Mouse (Mus musculus) hindbrain, embryonic 11.5 days (tissue): ENCODE results near the gene Abtb2. TPM values are rescaled to one million over a fixed set of nuclear protein-coding genes. Genes with fewer than 3 reads are reported as not detected.

ENCODE experiments used
- ATAC-seq: fragments of 200-750 bp; cut with Nextera tagmentation; 2 replicates; pipeline ENCODE4 v1.8.0; 2017; ENCODE audit warnings: mild to moderate bottlenecking, moderate TSS enrichment, moderate library complexity; ENCODE audit not compliant: low FRiP score
- DNase-seq: peaks from one replicate; pipeline ENCODE4 v3.0.0-alpha.2; 2015; ENCODE audit warnings: low spot score
- H3K27ac ChIP-seq: fragments of 300-500 bp; sonication (generic); 2 replicates; pipeline ENCODE4 v1.5.1; 2014; ENCODE audit warnings: mild to moderate bottlenecking, low read depth, low read length
- H3K27me3 ChIP-seq: fragments of 300-500 bp; sonication (generic); 2 replicates; pipeline ENCODE4 v1.6.1; 2014; ENCODE audit warnings: mild to moderate bottlenecking, low read length, moderate library complexity, mixed read lengths; ENCODE audit not compliant: control insufficient read depth, insufficient read depth
- H3K36me3 ChIP-seq: fragments of 300-500 bp; sonication (generic); 2 replicates; pipeline ENCODE4 v1.6.1; 2014; ENCODE audit warnings: mild to moderate bottlenecking, low read length, moderate library complexity, mixed read lengths; ENCODE audit not compliant: control insufficient read depth, insufficient read depth
- H3K4me1 ChIP-seq: fragments of 300-500 bp; sonication (generic); replicated peaks from 2 replicates; pipeline ENCODE4 v1.6.1; 2014; ENCODE audit warnings: low read length, mixed read lengths; ENCODE audit not compliant: control insufficient read depth, insufficient read depth
- H3K4me2 ChIP-seq: fragments of 300-500 bp; sonication (generic); replicated peaks from 2 replicates; pipeline ENCODE4 v1.6.1; 2014; ENCODE audit warnings: mild to moderate bottlenecking, low read depth, low read length
- H3K4me3 ChIP-seq: fragments of 300-500 bp; sonication (generic); 2 replicates; pipeline ENCODE4 v1.5.1; 2014; ENCODE audit warnings: low read depth, low read length
- H3K9ac ChIP-seq: fragments of 300-500 bp; sonication (generic); 2 replicates; pipeline ENCODE4 v1.6.1; 2014; ENCODE audit warnings: low read depth, low read length
- H3K9me3 ChIP-seq: fragments of 300-500 bp; sonication (generic); 2 replicates; pipeline ENCODE4 v1.6.1; 2016; ENCODE audit warnings: low read length; ENCODE audit not compliant: control insufficient read depth
- WGBS: fragments of 180-500 bp; shearing (Covaris S2); extraction: QIAGEN DNeasy Blood & Tissue Kit; methylation state at CpG from one replicate; pipeline ENCODE4 v1.1.7; 2014; 5-methylcytosine and 5-hydroxymethylcytosine counted together
- polyA plus RNA-seq: library from polyadenylated mRNA; unstranded; fragments of >200 nt; fragmentation: Nextera tagmentation; extraction: Ambion mirVana; gene quantifications from 2 replicates; pipeline ENCODE4 v1.2.1, GENCODE M21; 2014

The Abtb2 gene
- polyA plus RNA-seq, 1 experiment from 2014 or later = 14.6 TPM

DNA sequence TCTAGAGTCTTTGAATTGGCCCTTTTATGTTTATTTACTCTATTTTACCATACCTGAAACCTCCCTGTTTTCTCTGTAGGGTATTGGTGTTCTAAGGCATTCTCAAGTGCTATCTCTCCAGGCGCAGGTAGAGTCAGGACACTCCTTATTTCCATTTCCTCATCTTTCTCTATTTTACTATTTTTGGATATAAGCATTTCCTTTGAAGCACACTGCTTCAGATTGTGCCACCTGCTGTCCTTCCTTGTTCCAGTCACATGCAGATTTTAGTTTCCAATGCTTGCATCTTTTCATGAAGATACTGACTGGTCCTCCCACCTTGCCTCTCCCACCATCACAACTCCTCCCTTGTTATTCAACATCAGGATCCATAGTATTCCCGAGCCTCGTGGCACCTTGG is 47.8 kb downstream of the Abtb2 start:
- WGBS = 68% methylated on average over 3 of the region's 3 CpGs
- no peaks in the 10 kb centered on the region for H3K9me3 ChIP-seq
- DNase-seq (no peak), ATAC-seq (no peak)
- no peaks in the 10 kb centered on the region for H3K27me3 ChIP-seq
- H3K4me3 ChIP-seq = no peak overlapping the region
- no peaks in the 10 kb centered on the region for H3K4me1 ChIP-seq
- H3K27ac ChIP-seq = no peak overlapping the region
- no peaks in the 10 kb centered on the region for H3K36me3 ChIP-seq
- no peak overlapping the region for H3K9ac ChIP-seq
- H3K4me2 ChIP-seq = no peak overlapping the region

DNA sequence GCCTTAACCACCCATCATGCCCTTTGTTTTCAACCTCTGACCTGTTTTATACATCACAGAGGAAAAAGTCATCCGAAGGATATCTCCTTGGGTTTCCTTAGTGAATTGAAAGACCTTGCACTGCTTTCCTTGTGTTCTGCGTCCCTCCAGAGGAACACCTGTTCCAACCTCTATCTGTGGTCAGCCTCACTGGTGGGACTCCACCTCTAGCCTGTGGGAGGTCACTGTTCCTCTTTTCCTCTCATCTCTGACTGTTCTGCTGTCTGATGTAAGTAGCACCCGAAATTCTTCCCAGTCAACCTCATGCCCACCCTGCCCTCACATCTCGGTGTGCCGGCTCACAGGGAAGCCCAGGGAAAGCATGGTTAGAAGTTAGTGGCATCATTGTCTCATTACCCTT is 48.9 kb downstream of the Abtb2 start:
- no peak for DNase-seq

GRCm38 (mm10) chr2:103618407-103618806 is 52.3 kb downstream of the Abtb2 start:
- no peak overlapping the region for H3K4me2 ChIP-seq

More for the DNA sequence above, 48.9 kb downstream of the Abtb2 start:
- Histone ChIP-seq H3K4me2 (no peak overlapping the region), H3K9me3 (no peaks in the 10 kb centered on the region), H3K4me1 (no peaks in the 10 kb centered on the region), H3K9ac (no peak overlapping the region), H3K27ac (no peak overlapping the region), H3K36me3 (no peaks in the 10 kb centered on the region), H3K4me3 (no peak overlapping the region), H3K27me3 (no peaks in the 10 kb centered on the region)
- no peak for ATAC-seq
- WGBS = 89% methylated on average over 5 of the region's 5 CpGs

GRCm38 (mm10) chr2:103622950-103623349 is 56.8 kb downstream of the Abtb2 start:
- no peak for ATAC-seq
- no peak overlapping the region for H3K4me3 ChIP-seq
- peaks cover 19% of the 10 kb centered on the region for H3K4me1 ChIP-seq
- H3K9me3 ChIP-seq = no peaks in the 10 kb centered on the region
- WGBS = 31% methylated on average over 4 of the region's 4 CpGs
- H3K27ac ChIP-seq = no peak overlapping the region
- peak; percentile 62 for DNase-seq
- no peak overlapping the region for H3K4me2 ChIP-seq
- no peaks in the 10 kb centered on the region for H3K36me3 ChIP-seq
- no peaks in the 10 kb centered on the region; the same call in 1 of the 2 replicates for H3K27me3 ChIP-seq
- H3K9ac ChIP-seq = no peak overlapping the region

More at GRCm38 (mm10) chr2:103618407-103618806, 52.3 kb downstream of the Abtb2 start:
- H3K9me3 ChIP-seq = no peaks in the 10 kb centered on the region
- no peak for ATAC-seq
- no peak overlapping the region for H3K27ac ChIP-seq
- H3K36me3 ChIP-seq = no peaks in the 10 kb centered on the region
- DNase-seq = no peak
- H3K9ac ChIP-seq = no peak overlapping the region
- H3K4me1 ChIP-seq = 0 out of 2 replicates have a peak, but pooled peaks cover 2% of the 10 kb centered on the region
- no peak overlapping the region for H3K4me3 ChIP-seq
- no peaks in the 10 kb centered on the region for H3K27me3 ChIP-seq

DNA sequence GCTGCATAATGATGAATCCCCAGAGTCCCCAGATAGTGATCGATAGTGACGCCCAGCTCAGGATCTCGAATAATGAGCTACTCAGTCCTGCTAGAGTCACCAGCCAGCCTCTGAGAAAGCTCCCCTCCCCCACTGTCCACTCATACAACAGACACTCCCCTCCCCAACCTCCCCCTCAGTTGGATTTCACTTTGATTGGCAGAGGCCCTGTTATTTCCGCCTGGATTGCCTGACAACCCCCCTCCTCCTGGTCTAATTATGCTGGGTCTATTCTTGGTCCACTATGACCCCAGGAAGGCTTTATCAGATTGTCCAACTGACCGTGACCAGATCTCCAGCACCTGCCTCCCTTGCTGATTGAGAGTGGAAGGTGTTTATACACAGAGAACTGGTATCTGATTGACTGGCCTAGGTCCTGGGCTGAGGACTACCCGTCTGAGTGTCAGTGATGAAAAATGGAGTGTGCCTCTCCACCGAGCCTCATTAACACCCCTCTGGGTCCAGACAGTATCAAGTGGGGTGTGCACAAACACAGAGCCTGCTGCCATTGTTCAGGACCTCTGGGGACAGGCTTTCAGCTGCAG is 59.3 kb downstream of the Abtb2 start:
- peak; percentile 96 for ATAC-seq
- peak overlapping the region; percentile 89 for H3K27ac ChIP-seq
- no peak overlapping the region for H3K4me3 ChIP-seq
- H3K9ac ChIP-seq = no peak overlapping the region; the same call in 1 of the 2 replicates
- peaks cover 19% of the 10 kb centered on the region for H3K4me1 ChIP-seq
- H3K27me3 ChIP-seq = no peaks in the 10 kb centered on the region; the same call in 1 of the 2 replicates
- H3K9me3 ChIP-seq = no peaks in the 10 kb centered on the region
- DNase-seq = peak; percentile 90
- WGBS = 9% methylated on average over 7 of the region's 7 CpGs
- no peaks in the 10 kb centered on the region for H3K36me3 ChIP-seq
- peak overlapping the region; percentile 29 for H3K4me2 ChIP-seq

GRCm38 (mm10) chr2:103627101-103627500 is 61.0 kb downstream of the Abtb2 start:
- H3K27ac ChIP-seq = no peak overlapping the region
- 83% methylated on average over 7 of the region's 7 CpGs for WGBS
- no peak for ATAC-seq

GRCm38 (mm10) chr2:103629956-103630355 is 63.8 kb downstream of the Abtb2 start:
- Histone ChIP-seq H3K27ac (no peak overlapping the region), H3K27me3 (peaks cover 2% of the 10 kb centered on the region; the same call in 1 of the 2 replicates), H3K9ac (no peak overlapping the region), H3K4me2 (no peak overlapping the region), H3K4me1 (peaks cover 8% of the 10 kb centered on the region), H3K36me3 (no peaks in the 10 kb centered on the region), H3K4me3 (no peak overlapping the region), H3K9me3 (no peaks in the 10 kb centered on the region)
- 84% methylated on average over 5 of the region's 5 CpGs for WGBS
- DNase-seq (no peak), ATAC-seq (no peak)

More at GRCm38 (mm10) chr2:103627101-103627500, 61.0 kb downstream of the Abtb2 start:
- no peaks in the 10 kb centered on the region for H3K9me3 ChIP-seq
- no peak overlapping the region for H3K9ac ChIP-seq
- peaks cover 16% of the 10 kb centered on the region for H3K4me1 ChIP-seq
- H3K4me2 ChIP-seq = no peak overlapping the region
- no peak overlapping the region for H3K4me3 ChIP-seq
- no peaks in the 10 kb centered on the region; the same call in 1 of the 2 replicates for H3K27me3 ChIP-seq
- H3K36me3 ChIP-seq = no peaks in the 10 kb centered on the region
- no peak for DNase-seq

GRCm38 (mm10) chr2:103631293-103631717 is 65.2 kb downstream of the Abtb2 start:
- Histone ChIP-seq H3K9me3 (no peaks in the 10 kb centered on the region), H3K4me1 (0 out of 2 replicates have a peak, but pooled peaks cover 2% of the 10 kb centered on the region), H3K9ac (no peak overlapping the region), H3K27ac (peak overlapping the region; percentile 37; the same call in 1 of the 2 replicates), H3K4me2 (no peak overlapping the region), H3K27me3 (peaks cover 2% of the 10 kb centered on the region; the same call in 1 of the 2 replicates), H3K4me3 (no peak overlapping the region), H3K36me3 (no peaks in the 10 kb centered on the region)
- ATAC-seq (peak; percentile 39; the same call in 1 of the 2 replicates), DNase-seq (no peak)
- 61% methylated on average over 7 of the region's 7 CpGs for WGBS
